In genomic region chr11:4622997-4623396, GRCm38 (mm10) we compare ENCODE assay signal across 30 mouse cellular contexts. TPM values are rescaled to one million over a fixed set of nuclear protein-coding genes. Genes with fewer than 3 reads are reported as not detected.
DNase-seq lines count a peak whose midpoint lies in the region; ATAC-seq lines count a peak whose summit lies in the region.
"Had no signal": no experiment of that assay in that cellular context is flagged by ENCODE, and none has a peak within 500 bp of the region (broad histone marks: within the 10 kb centered on the region; RNA-seq: fewer than 3 reads in every experiment).

No protein-coding gene starts in this region.

- H3K36me3 ChIP-seq in forebrain, embryonic 14.5 days (ENCODE audit: control insufficient read depth, insufficient read depth, low read length), result no peaks in the 10 kb centered on the region
- no peaks in the 10 kb centered on the region for H3K36me3 ChIP-seq in forebrain, embryonic 12.5 days (replicated peaks)
- no peaks in the 10 kb centered on the region for H3K36me3 ChIP-seq in midbrain, embryonic 12.5 days
- H3K36me3 ChIP-seq in midbrain, embryonic 10.5 days, result no peaks in the 10 kb centered on the region
- H3K36me3 ChIP-seq in ES-E14 (ENCODE audit: control insufficient read depth, insufficient read depth, low read length, poor library complexity, severe bottlenecking), result no peaks in the 10 kb centered on the region
- H3K36me3 ChIP-seq in kidney, embryonic 14.5 days (ENCODE audit: control insufficient read depth, insufficient read depth, low read length), result no peaks in the 10 kb centered on the region
- no peaks in the 10 kb centered on the region for H3K36me3 ChIP-seq in limb, embryonic 10.5 days
- H3K36me3 ChIP-seq: embryonic facial prominence, embryonic 12.5 days; heart, embryonic 12.5 days; limb, embryonic 15.5 days; liver, embryonic 15.5 days; neural tube, embryonic 15.5 days had no signal

- in situ Hi-C loops in ES-E14 (cut with MboI; ENCODE audit: low sequenced_read_pairs in 2 of 2, unreplicated experiment in 2 of 2), result no loop called here

- H3K4me3 ChIP-seq in forebrain, embryonic 14.5 days (ENCODE audit: low read depth, low read length), result no peak overlapping the region
- no peak overlapping the region for H3K4me3 ChIP-seq in forebrain, embryonic 12.5 days (replicated peaks)
- H3K4me3 ChIP-seq in midbrain, embryonic 12.5 days, result no peak overlapping the region
- no peak overlapping the region for H3K4me3 ChIP-seq in midbrain, embryonic 10.5 days
- H3K4me3 ChIP-seq in ES-E14 (ENCODE audit: insufficient read depth in 1 of 2, low read depth in 1 of 2, low read length in 2 of 2, poor library complexity in 1 of 2, severe bottlenecking in 1 of 2), result peak overlapping the region; percentile 31 to 36; a peak in 3 of 4 replicates
- H3K4me3 ChIP-seq in kidney, embryonic 14.5 days (ENCODE audit: low read length), result no peak overlapping the region
- H3K4me3 ChIP-seq in limb, embryonic 10.5 days, result no peak overlapping the region
- H3K4me3 ChIP-seq: embryonic facial prominence, embryonic 12.5 days; heart, embryonic 12.5 days; layer of hippocampus, adult 2 months; limb, embryonic 15.5 days; liver, embryonic 15.5 days; neural tube, embryonic 15.5 days had no signal

- no peak overlapping the region for H3K27ac ChIP-seq in forebrain, embryonic 14.5 days (ENCODE audit: low read depth, low read length)
- H3K27ac ChIP-seq in forebrain, embryonic 12.5 days, result no peak overlapping the region
- H3K27ac ChIP-seq in midbrain, embryonic 12.5 days (replicated peaks), result 0 out of 2 replicates have a peak overlapping the region, but pooled peaks have one; percentile 6
- H3K27ac ChIP-seq in midbrain, embryonic 10.5 days (replicated peaks), result no peak overlapping the region
- H3K27ac ChIP-seq in ES-E14 (ENCODE audit: insufficient read depth, low read depth, low read length, poor library complexity, severe bottlenecking), result no peak overlapping the region
- H3K27ac ChIP-seq in kidney, embryonic 14.5 days (ENCODE audit: low read depth, low read length), result no peak overlapping the region
- no peak overlapping the region for H3K27ac ChIP-seq in limb, embryonic 10.5 days
- H3K27ac ChIP-seq: embryonic facial prominence, embryonic 12.5 days; layer of hippocampus, adult 2 months; limb, embryonic 15.5 days; liver, embryonic 15.5 days; neural tube, embryonic 15.5 days had no signal

- H3K9me3 ChIP-seq in forebrain, embryonic 14.5 days (replicated peaks; ENCODE audit: control insufficient read depth, low read length), result no peaks in the 10 kb centered on the region
- no peaks in the 10 kb centered on the region for H3K9me3 ChIP-seq in forebrain, embryonic 12.5 days
- H3K9me3 ChIP-seq in midbrain, embryonic 12.5 days, result no peaks in the 10 kb centered on the region
- H3K9me3 ChIP-seq in midbrain, embryonic 10.5 days (replicated peaks), result no peaks in the 10 kb centered on the region
- H3K9me3 ChIP-seq in ES-E14 (ENCODE audit: control insufficient read depth, insufficient read depth, low read depth, low read length), result no peaks in the 10 kb centered on the region
- no peaks in the 10 kb centered on the region for H3K9me3 ChIP-seq in kidney, embryonic 14.5 days (ENCODE audit: control insufficient read depth, low read length)
- no peaks in the 10 kb centered on the region for H3K9me3 ChIP-seq in limb, embryonic 10.5 days (replicated peaks)
- H3K9me3 ChIP-seq: embryonic facial prominence, embryonic 12.5 days; heart, embryonic 12.5 days; limb, embryonic 15.5 days; liver, embryonic 15.5 days; neural tube, embryonic 15.5 days had no signal

- no peak overlapping the region for H3K4me2 ChIP-seq in forebrain, embryonic 14.5 days (ENCODE audit: low read length)
- no peak overlapping the region for H3K4me2 ChIP-seq in forebrain, embryonic 12.5 days
- H3K4me2 ChIP-seq in midbrain, embryonic 12.5 days (replicated peaks), result no peak overlapping the region
- no peak overlapping the region for H3K4me2 ChIP-seq in kidney, embryonic 14.5 days (replicated peaks; ENCODE audit: low read depth, low read length)
- H3K4me2 ChIP-seq: embryonic facial prominence, embryonic 12.5 days; heart, embryonic 12.5 days; limb, embryonic 15.5 days; liver, embryonic 15.5 days; neural tube, embryonic 15.5 days had no signal

- H3K27me3 ChIP-seq in forebrain, embryonic 14.5 days (replicated peaks; ENCODE audit: control insufficient read depth, insufficient read depth, low read length), result no peaks in the 10 kb centered on the region
- no peaks in the 10 kb centered on the region for H3K27me3 ChIP-seq in forebrain, embryonic 12.5 days
- H3K27me3 ChIP-seq in midbrain, embryonic 12.5 days, result no peaks in the 10 kb centered on the region
- H3K27me3 ChIP-seq in midbrain, embryonic 10.5 days (ENCODE audit: low read depth, poor library complexity, severe bottlenecking), result no peaks in the 10 kb centered on the region
- H3K27me3 ChIP-seq in kidney, embryonic 14.5 days (ENCODE audit: control insufficient read depth, insufficient read depth, low read length), result no peaks in the 10 kb centered on the region
- H3K27me3 ChIP-seq in limb, embryonic 10.5 days (ENCODE audit: low read depth, poor library complexity, severe bottlenecking), result no peaks in the 10 kb centered on the region
- H3K27me3 ChIP-seq: embryonic facial prominence, embryonic 12.5 days; heart, embryonic 12.5 days; limb, embryonic 15.5 days; neural tube, embryonic 15.5 days; Patski had no signal

- 56% methylated on average over 5 of the region's 5 CpGs for WGBS in forebrain, embryonic 14.5 days
- 49% methylated on average over 5 of the region's 5 CpGs for WGBS in forebrain, embryonic 12.5 days
- 52% methylated on average over 5 of the region's 5 CpGs for WGBS in midbrain, embryonic 12.5 days
- 56% methylated on average over 5 of the region's 5 CpGs for WGBS in midbrain, embryonic 10.5 days
- WGBS in kidney, embryonic 14.5 days, result 65% methylated on average over 5 of the region's 5 CpGs
- 68% methylated on average over 5 of the region's 5 CpGs for WGBS in limb, embryonic 10.5 days

- DNase-seq in forebrain, embryonic 14.5 days (ENCODE audit: low spot score), result no peak
- DNase-seq in midbrain, embryonic 10.5 days (ENCODE audit: low spot score), result no peak
- DNase-seq in ES-E14 (ENCODE audit: low read depth, low spot score), result peak; percentile 50
- DNase-seq in gonadal fat pad, adult 2 months (ENCODE audit: low read depth), result peak; percentile 79
- no peak for DNase-seq in limb, embryonic 10.5 days (ENCODE audit: low spot score)
- DNase-seq: adrenal gland, postnatal 36 days; cerebellum, adult 18-20 months; cerebellum, postnatal 36 days; heart, postnatal 14 days; kidney, postnatal 10 days; layer of hippocampus, postnatal 36 days; right cerebral cortex, postnatal 25 days had no signal

- ATAC-seq in forebrain, embryonic 14.5 days, result 0 out of 2 replicates have a peak, but pooled peaks have one; percentile 44
- ATAC-seq in forebrain, embryonic 12.5 days (ENCODE audit: low FRiP score), result no peak
- 0 out of 2 replicates have a peak, but pooled peaks have one; percentile 63 for ATAC-seq in midbrain, embryonic 12.5 days (ENCODE audit: low FRiP score, low read depth)
- no peak for ATAC-seq in kidney, embryonic 14.5 days (ENCODE audit: low FRiP score, low TSS enrichment)
- ATAC-seq: forebrain, embryonic 16.5 days; Patski had no signal

- H3K4me1 ChIP-seq in forebrain, embryonic 14.5 days (ENCODE audit: control insufficient read depth, insufficient read depth, low read length), result no peaks in the 10 kb centered on the region
- H3K4me1 ChIP-seq in forebrain, embryonic 12.5 days, result peaks cover 6% of the 10 kb centered on the region; the same call in 1 of the 2 replicates
- H3K4me1 ChIP-seq in midbrain, embryonic 12.5 days, result peaks cover 4% of the 10 kb centered on the region; the same call in 1 of the 2 replicates
- peaks cover 7% of the 10 kb centered on the region for H3K4me1 ChIP-seq in midbrain, embryonic 10.5 days
- peaks cover 0 to 7% of the 10 kb centered on the region in 2 experiments; a peak in 1 of 4 replicates for H3K4me1 ChIP-seq in ES-E14 (ENCODE audit: control insufficient read depth in 2 of 2, insufficient read depth in 2 of 2, low read length in 2 of 2, poor library complexity in 1 of 2)
- no peaks in the 10 kb centered on the region for H3K4me1 ChIP-seq in kidney, embryonic 14.5 days (ENCODE audit: control insufficient read depth, insufficient read depth, low read length)
- no peaks in the 10 kb centered on the region for H3K4me1 ChIP-seq in limb, embryonic 10.5 days
- H3K4me1 ChIP-seq: embryonic facial prominence, embryonic 12.5 days; limb, embryonic 15.5 days; liver, embryonic 15.5 days had no signal

- no peak overlapping the region for H3K9ac ChIP-seq in forebrain, embryonic 14.5 days (ENCODE audit: low read length)
- no peak overlapping the region for H3K9ac ChIP-seq in forebrain, embryonic 12.5 days
- no peak overlapping the region for H3K9ac ChIP-seq in midbrain, embryonic 12.5 days (replicated peaks)
- H3K9ac ChIP-seq in ES-E14 (ENCODE audit: insufficient read depth, low read depth, low read length, poor library complexity, severe bottlenecking), result no peak overlapping the region
- H3K9ac ChIP-seq in kidney, embryonic 14.5 days (ENCODE audit: low read depth, low read length), result no peak overlapping the region
- H3K9ac ChIP-seq: embryonic facial prominence, embryonic 12.5 days; heart, embryonic 12.5 days; limb, embryonic 15.5 days; liver, embryonic 15.5 days; neural tube, embryonic 15.5 days had no signal

RNA-seq across cellular contexts. Expression of gene Gm11032, which starts 3.1 kb away (rescaled TPM):
- polyA plus RNA-seq in forebrain, embryonic 14.5 days (2014; fragmentation: Nextera tagmentation; extraction: Ambion mirVana), result not detected in 2 replicates
- not detected in 2 replicates for polyA plus RNA-seq in forebrain, embryonic 12.5 days (2016; fragmentation: Nextera tagmentation; extraction: Ambion mirVana)
- not detected in 2 replicates for polyA plus RNA-seq in midbrain, embryonic 12.5 days (2016; fragmentation: Nextera tagmentation; extraction: Ambion mirVana)
- not detected in 2 replicates for polyA plus RNA-seq in midbrain, embryonic 10.5 days (2016; fragmentation: Nextera tagmentation; extraction: Ambion mirVana)
- not detected in 2 replicates for total RNA-seq in ES-E14 (2012; rRNA removed)
- polyA plus RNA-seq in gonadal fat pad, adult 2 months (2012; rRNA removed), result not detected in 2 replicates
- not detected in 2 replicates for polyA plus RNA-seq in kidney, embryonic 14.5 days (2014; fragmentation: Nextera tagmentation; extraction: Ambion mirVana)
- polyA plus RNA-seq in limb, embryonic 10.5 days (2016; fragmentation: Nextera tagmentation; extraction: Ambion mirVana), result not detected in 2 replicates
- total RNA-seq: adrenal gland, postnatal 36 days; gastrocnemius, adult 18-20 months; gastrocnemius, postnatal 4 days; heart, postnatal 14 days; layer of hippocampus, adult 2 months; layer of hippocampus, postnatal 36 days; left cerebral cortex, postnatal 14 days; megakaryocyte progenitor cell, adult 5-6 weeks had no signal
- polyA plus RNA-seq: embryonic facial prominence, embryonic 12.5 days; forebrain, embryonic 16.5 days; heart, embryonic 12.5 days; limb, embryonic 15.5 days; liver, embryonic 15.5 days; lung, embryonic 16.5 days; neural tube, embryonic 15.5 days; Patski; spleen, adult 2 months; stomach, embryonic 14.5 days had no signal

RNA-seq across cellular contexts. Expression of gene Ascc2, which starts 14.6 kb away (rescaled TPM):
- 17.1 and 21.0 TPM in 2 replicates for polyA plus RNA-seq in forebrain, embryonic 14.5 days (2014; fragmentation: Nextera tagmentation; extraction: Ambion mirVana)
- polyA plus RNA-seq in forebrain, embryonic 12.5 days (2016; fragmentation: Nextera tagmentation; extraction: Ambion mirVana), result 32.6 TPM in 2 replicates
- polyA plus RNA-seq in midbrain, embryonic 12.5 days (2016; fragmentation: Nextera tagmentation; extraction: Ambion mirVana), result 30.4 and 31.3 TPM in 2 replicates
- 32.2 and 34.2 TPM in 2 replicates for polyA plus RNA-seq in midbrain, embryonic 10.5 days (2016; fragmentation: Nextera tagmentation; extraction: Ambion mirVana)
- 18.9 and 23.8 TPM in 2 replicates for total RNA-seq in ES-E14 (2012; rRNA removed)
- polyA plus RNA-seq in gonadal fat pad, adult 2 months (2012; rRNA removed), result 14.5 and 16.7 TPM in 2 replicates
- polyA plus RNA-seq in kidney, embryonic 14.5 days (2014; fragmentation: Nextera tagmentation; extraction: Ambion mirVana), result 20.9 and 36.2 TPM in 2 replicates
- 40.3 and 40.5 TPM in 2 replicates for polyA plus RNA-seq in limb, embryonic 10.5 days (2016; fragmentation: Nextera tagmentation; extraction: Ambion mirVana)

RNA-seq across cellular contexts. Expression of gene Mtmr3, which starts 28.3 kb away (rescaled TPM):
- polyA plus RNA-seq in forebrain, embryonic 14.5 days (2014; fragmentation: Nextera tagmentation; extraction: Ambion mirVana), result 26.1 and 35.1 TPM in 2 replicates
- 46.5 and 50.1 TPM in 2 replicates for polyA plus RNA-seq in forebrain, embryonic 12.5 days (2016; fragmentation: Nextera tagmentation; extraction: Ambion mirVana)
- 49.2 and 49.8 TPM in 2 replicates for polyA plus RNA-seq in midbrain, embryonic 12.5 days (2016; fragmentation: Nextera tagmentation; extraction: Ambion mirVana)
- polyA plus RNA-seq in midbrain, embryonic 10.5 days (2016; fragmentation: Nextera tagmentation; extraction: Ambion mirVana), result 27.0 and 31.2 TPM in 2 replicates
- 30.3 and 30.7 TPM in 2 replicates for total RNA-seq in ES-E14 (2012; rRNA removed)
- polyA plus RNA-seq in gonadal fat pad, adult 2 months (2012; rRNA removed), result 33.3 and 34.1 TPM in 2 replicates
- polyA plus RNA-seq in kidney, embryonic 14.5 days (2014; fragmentation: Nextera tagmentation; extraction: Ambion mirVana), result 13.4 and 26.2 TPM in 2 replicates
- 26.6 and 31.4 TPM in 2 replicates for polyA plus RNA-seq in limb, embryonic 10.5 days (2016; fragmentation: Nextera tagmentation; extraction: Ambion mirVana)

Comparison
In these comparisons a context has a peak if more than half of its experiments do, and no peak if none do; other contexts are left out.
1. ATAC-seq: peak in forebrain, embryonic 14.5 days (single experiment) and midbrain, embryonic 12.5 days (single experiment); none in forebrain, embryonic 12.5 days (single experiment) and kidney, embryonic 14.5 days (single experiment).
2. DNase-seq: peak in ES-E14 (single experiment) and gonadal fat pad, adult 2 months (single experiment); none in forebrain, embryonic 14.5 days (single experiment), midbrain, embryonic 10.5 days (single experiment) and limb, embryonic 10.5 days (single experiment).
3. H3K4me3 ChIP-seq: peak in ES-E14 (2 of 2); none in forebrain, embryonic 14.5 days (single experiment), forebrain, embryonic 12.5 days (single experiment), midbrain, embryonic 12.5 days (single experiment), midbrain, embryonic 10.5 days (single experiment), kidney, embryonic 14.5 days (single experiment) and limb, embryonic 10.5 days (single experiment).